Mouse (Mus musculus): ENCODE data around the gene Vmn1r212. TPM values are rescaled to one million over a fixed set of nuclear protein-coding genes. Genes with fewer than 3 reads are reported as not detected.
"Not testable (repeated sequence)": the region's sequence is repeated elsewhere in the genome, so short reads cannot be mapped to it uniquely, and the experiment has no call there.

The Vmn1r212 gene
- not detected for total RNA-seq (2021)
- long read RNA-seq, experiment 1: 0 reads
- long read RNA-seq, experiment 2: 0 reads

DNA sequence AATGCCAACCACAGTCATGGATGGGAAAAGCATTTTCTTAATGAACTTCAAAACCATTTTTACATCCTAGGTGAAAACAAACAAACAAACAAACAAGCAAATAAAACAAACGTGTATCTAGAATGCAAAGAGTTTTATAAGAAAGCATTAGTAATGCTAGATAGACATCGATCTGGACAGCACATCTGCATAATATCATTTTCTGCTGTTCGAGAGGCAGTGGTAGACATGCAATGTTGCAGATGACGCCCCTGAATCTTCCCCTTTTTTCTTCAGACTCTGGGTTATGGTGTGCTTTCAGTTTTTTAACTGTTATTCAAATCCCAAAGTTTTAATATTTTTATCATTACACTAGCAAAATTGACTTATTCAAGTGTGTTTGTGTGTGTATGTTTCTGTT lies at the start of gene Vmn1r212:
Gene Vmn1r212, minus strand, starts transcription at position 101 of the 400 bp plus-strand sequence.
- no peak for DNase-seq (ENCODE audit: low spot score in 2 of 2)

DNA sequence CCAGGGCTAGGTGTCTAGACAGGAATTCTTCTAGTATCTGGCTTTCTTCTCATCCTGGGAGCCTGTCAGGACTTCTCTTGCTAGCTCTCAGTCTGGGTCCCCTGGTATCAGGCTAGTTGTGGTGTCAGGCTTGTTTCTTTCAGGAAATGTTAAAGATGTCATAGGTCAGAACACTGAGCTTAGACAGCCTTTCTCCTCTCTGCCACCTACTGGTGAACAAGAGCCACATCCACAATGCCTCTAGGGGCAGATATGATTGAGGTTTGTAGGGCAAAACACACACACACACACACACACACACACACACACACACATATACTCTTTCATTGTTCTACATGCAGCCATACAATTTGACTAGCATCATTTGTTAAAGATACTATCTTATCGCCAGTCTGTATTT lies 4.7 kb downstream of the Vmn1r212 start:
- no peak for DNase-seq (ENCODE audit: low spot score in 2 of 2)

DNA sequence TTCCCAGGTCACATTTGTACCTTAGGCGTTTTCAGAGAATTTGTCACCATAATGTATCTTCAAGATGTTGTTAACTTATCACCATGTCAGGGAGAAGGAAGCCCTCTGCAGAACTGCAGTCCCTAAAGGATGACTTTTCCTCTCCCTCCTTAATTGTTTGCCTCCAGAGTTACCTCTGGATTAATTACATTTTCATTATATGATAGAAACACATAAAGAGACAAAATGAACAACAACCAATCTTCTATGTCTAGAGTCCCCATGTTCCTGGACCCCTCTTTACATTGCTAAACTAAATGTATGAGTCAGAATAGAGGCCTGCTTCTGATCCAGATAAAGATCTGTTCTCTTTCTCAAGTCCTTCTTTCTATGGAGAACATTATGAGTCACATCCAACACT lies 26.5 kb downstream of the Vmn1r212 start, which contains the start of gene Vmn1r211:
Gene Vmn1r211, minus strand, starts transcription at position 101 of the 400 bp plus-strand sequence.
- no peak for DNase-seq (ENCODE audit: low spot score in 2 of 2)

DNA sequence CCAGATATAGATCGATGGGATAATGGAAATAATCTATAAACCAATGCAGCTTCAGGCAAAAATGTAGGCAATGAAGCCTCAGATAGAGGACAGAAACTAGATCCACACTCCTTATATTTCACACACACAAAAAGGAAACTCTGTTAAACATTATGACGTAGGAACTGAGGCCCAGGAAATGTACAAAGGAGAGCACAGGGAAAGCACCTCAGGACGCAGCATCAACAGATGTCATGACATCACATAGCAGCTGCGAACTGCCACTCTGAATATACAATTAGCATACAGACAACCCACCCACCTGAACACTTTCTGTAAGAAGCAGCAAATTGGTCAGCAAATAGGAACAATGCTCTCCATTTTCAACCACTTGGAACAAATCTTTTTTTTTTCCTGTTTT lies 29.2 kb downstream of the Vmn1r212 start:
- no peak for DNase-seq (ENCODE audit: low spot score in 2 of 2)

DNA sequence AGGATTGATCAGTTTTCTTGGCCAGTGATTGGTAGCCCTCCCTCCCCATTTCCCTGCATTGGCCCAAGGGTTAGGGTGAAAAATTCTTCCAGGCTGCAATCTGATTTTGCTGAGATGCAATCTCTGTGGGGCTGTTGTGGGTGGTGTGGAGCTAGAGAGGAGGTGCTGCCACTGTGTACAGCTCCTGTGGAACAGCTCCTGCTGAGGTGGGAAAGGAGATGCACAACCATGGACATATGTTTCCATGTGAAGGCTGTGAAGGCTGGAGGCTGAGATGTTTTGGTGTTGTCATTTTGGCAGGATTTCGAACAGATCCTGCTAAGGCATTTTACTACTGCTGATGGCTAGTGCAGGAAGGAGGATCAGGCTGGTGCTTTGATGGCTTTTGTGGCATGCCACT lies 37.2 kb downstream of the Vmn1r212 start:
- no peak for DNase-seq (ENCODE audit: low spot score in 2 of 2)

DNA sequence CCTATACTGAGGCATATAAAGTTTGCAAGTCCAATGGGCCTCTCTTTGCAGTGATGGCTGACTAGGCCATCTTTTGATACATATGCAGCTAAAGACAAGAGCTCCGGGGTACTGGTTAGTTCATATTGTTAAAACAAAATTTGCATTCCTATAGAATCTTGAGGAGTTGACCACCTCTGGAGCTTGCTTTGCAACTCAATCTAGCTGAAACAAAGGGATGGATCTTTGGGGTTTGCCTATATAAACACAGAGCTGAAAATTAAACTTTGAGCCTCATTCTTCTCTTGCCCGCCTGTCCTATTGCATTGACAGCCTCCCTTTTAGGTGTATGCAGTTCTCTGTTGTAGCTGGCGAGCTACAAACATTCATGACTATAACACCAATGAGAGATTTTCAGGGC lies 39.7 kb downstream of the Vmn1r212 start:
- not testable (repeated sequence) for DNase-seq (ENCODE audit: low spot score in 2 of 2)

Other genes starting within 250 kb of the Vmn1r212 start
- gene Vmn1r207-ps, start 154.6 kb downstream of the Vmn1r212 start, total RNA-seq (2021): not detected
- not detected for gene Vmn1r208, start 106.8 kb downstream of the Vmn1r212 start, total RNA-seq (2021)
- not detected for gene Vmn1r209, start 74.5 kb downstream of the Vmn1r212 start, total RNA-seq (2021)
- not detected for gene Vmn1r210, start 52.9 kb downstream of the Vmn1r212 start, total RNA-seq (2021)
- gene Vmn1r211, start 26.6 kb downstream of the Vmn1r212 start, total RNA-seq (2021): not detected
- gene Vmn1r213, start 123.5 kb upstream of the Vmn1r212 start, total RNA-seq (2021): not detected
- not detected for gene Vmn1r214, start 146.2 kb upstream of the Vmn1r212 start, total RNA-seq (2021)
- not detected for gene Vmn1r215, start 183.8 kb upstream of the Vmn1r212 start, total RNA-seq (2021)
- not detected for gene Vmn1r217, start 234.0 kb upstream of the Vmn1r212 start, total RNA-seq (2021)
- gene Vmn1r218, start 248.9 kb upstream of the Vmn1r212 start, total RNA-seq (2021): not detected

Data from adrenal gland, adult 18-20 months (tissue).